Mouse (Mus musculus) liver, adult (tissue): ENCODE data around the gene 9130213A22Rik.

ENCODE experiments used
- GATA4 ChIP-seq: IDR thresholded peaks from 2 replicates; pipeline ENCODE4 v1.6.1; 2014; ENCODE audit warnings: mild to moderate bottlenecking, low read length; ENCODE audit not compliant: insufficient replicate concordance

Gene 9130213A22Rik

GRCm38 (mm10) chr11:69122336-69122951 is at the start of gene 9130213A22Rik:
Gene 9130213A22Rik (minus strand): TSS chr11:69122589.
- peak; percentile 47; the same call in 1 of the 2 replicates for TF ChIP-seq GATA4

- no peak for TF ChIP-seq GATA4
These were observed 49.2 kb upstream of the 9130213A22Rik start for GRCm38 (mm10) chr11:69171626-69172025.

DNA sequence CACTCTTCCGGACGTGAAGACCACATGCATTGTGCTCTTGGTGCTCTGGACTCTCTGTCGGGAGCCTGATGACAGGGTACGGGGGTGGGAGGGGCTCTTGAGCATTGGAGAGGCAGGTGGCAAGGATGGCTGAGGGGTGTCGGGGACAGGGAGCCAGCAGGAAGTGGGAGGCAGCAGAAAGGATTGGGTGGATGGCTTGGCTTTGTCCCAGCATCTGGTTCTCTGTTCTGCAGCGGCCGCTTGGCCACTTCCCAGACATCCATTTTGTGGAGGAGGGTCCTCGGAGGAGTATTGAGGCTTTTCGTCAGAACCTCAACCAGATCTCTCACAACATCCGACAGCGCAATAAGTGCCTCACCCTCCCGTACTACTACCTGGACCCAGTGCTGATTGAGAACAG is 46.9 kb upstream of the 9130213A22Rik start:
- no peak for TF ChIP-seq GATA4

DNA sequence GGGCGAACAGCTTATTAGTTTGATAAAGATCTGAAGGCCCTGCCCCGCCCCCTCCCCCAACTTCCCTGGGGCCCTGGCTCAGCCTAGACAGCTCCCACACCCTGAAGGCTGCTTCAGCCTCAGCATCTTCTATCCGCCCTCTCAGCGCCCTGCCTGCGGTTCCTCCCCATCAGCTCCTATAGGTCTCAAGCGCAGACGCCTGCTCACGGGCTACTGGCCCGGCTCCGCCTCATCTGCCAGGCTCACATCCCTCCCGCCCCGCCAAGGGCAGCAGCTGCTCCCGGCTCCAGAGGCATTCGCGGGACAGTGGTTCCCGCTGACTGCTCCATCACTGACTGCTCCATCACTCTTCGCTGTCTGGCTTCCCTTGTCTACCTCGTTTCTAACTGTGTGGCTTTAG is 34.4 kb upstream of the 9130213A22Rik start, which contains the start of gene Alox12b:
Gene Alox12b, plus strand, starts transcription at position 190 of the 400 bp plus-strand sequence.
- TF ChIP-seq GATA4 = no peak

GRCm38 (mm10) chr11:69155351-69155750 is 33.0 kb upstream of the 9130213A22Rik start:
- TF ChIP-seq GATA4 = no peak

GRCm38 (mm10) chr11:69153831-69154230 is 31.4 kb upstream of the 9130213A22Rik start:
- TF ChIP-seq GATA4 = no peak

DNA sequence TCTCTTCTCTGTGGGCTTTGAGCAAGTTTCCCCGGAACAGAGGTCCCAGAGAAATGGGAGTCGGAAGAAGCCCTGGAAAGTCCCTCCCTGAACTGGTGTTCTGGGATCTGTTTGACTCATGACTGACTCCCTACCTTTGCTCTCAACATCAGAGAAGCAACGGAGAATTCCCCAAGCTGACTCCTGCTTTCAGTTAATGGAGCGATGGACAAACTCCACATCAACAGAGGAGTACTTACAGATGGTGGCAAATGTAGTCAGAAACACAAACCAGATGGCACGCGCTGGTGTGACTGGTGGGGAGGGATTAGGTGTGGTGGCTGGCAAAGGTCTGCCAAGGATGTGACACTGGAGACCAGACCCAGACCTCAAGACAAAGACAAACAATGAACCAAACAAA is 28.6 kb upstream of the 9130213A22Rik start:
- TF ChIP-seq GATA4 = no peak

DNA sequence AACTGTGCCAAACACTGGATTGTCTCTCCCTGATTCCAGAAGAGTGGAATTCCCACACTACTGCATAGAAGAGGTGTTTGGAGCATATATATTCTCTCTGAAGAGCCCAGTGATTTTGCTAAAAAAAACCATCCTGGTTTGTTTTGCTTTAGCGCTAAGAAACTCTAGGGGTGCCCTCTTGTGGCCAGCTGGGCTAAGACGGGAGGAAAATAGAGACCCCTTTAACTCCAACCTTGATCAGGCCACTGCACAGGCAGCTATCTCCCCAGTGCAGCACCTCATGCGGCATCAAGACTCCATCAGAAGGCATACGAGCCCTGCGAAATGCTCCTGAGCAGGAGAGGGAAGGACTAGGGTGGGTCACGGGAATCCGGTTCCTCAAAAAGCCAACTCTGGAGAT is 28.1 kb upstream of the 9130213A22Rik start:
- TF ChIP-seq GATA4 = no peak

- TF ChIP-seq GATA4 = no peak
These were observed 27.3 kb upstream of the 9130213A22Rik start for GRCm38 (mm10) chr11:69149728-69150127.

DNA sequence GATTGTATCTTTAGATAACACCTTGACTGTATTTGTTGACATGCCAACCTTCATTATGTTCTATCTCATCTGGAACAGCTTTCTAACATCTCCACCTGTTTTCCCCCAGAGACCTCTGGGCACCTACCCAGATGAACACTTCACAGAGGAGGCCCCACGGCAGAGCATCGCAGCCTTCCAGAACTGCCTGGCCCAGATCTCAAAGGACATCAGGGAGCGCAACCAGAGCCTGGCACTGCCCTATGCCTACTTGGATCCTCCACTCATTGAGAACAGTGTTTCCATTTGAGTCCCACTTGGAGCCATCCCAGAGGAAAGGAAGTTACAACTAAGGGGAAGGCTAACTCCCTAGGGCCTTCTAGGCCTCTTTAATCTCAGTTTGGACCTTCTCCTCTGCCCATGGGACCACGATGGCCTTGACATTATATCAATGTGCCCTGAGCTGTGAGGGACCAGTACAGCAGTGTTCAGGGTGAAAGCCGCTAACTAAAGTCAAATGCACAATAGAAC is 26.1 kb upstream of the 9130213A22Rik start:
- no peak for TF ChIP-seq GATA4

DNA sequence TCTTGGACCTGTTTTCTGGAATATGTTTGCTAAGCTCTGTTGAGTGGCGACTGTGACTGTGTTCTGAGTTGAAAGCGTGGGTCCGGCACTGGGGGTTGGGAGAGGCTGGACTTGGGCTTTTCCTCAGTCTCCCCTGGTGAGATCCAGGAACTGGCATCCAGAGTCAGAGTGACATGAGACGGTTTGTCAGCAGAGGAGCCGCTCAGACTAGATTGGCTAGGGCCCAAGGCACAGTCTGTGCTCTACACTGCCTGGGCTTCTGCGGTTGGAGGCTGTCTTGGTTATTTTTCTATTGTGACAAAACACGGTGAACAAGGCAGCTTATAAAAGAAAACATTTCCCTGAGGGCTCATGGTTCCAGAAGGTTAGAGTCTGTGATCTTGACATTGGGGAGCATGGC is 25.2 kb upstream of the 9130213A22Rik start:
- no peak for TF ChIP-seq GATA4

DNA sequence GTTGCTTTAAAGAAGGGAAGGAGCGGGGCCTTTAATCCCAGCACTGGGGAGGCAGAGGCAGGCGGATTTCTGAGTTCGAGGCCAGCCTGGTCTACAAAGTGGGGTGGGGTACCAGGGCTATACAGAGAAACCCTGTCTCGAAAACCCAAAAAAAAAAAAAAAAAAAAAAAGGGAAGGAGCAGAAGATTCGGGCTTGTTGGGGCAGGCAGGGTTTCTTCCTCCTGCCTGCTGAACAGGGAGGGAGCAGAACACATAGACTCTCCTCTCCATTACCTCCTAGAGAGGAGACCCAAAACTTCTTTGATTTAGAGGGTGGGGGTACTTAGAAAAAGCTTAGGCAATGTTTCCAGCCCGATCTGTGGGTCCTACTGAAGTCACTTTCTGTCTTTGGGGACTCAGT is 13.0 kb upstream of the 9130213A22Rik start:
- TF ChIP-seq GATA4 = no peak

DNA sequence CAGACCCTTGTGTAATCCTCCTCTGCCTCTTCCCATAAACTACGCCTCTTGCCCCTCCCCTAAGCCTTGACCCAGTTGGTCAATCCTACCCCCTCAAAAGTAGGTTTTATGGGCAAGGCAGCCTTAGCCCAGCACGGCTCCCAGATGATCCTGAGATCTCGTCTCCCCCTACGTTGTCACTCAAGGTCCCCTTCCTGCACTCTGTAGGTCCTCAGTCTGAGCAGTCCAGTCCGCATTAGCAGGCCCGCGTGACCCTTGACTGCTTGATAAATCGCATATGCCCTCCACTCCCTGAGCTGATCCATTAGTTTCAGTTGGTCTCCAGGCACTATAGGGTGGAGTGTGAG is 12.2 kb upstream of the 9130213A22Rik start:
- TF ChIP-seq GATA4 = no peak

- no peak for TF ChIP-seq GATA4
These were observed 11.7 kb upstream of the 9130213A22Rik start for GRCm38 (mm10) chr11:69133923-69134621.

GRCm38 (mm10) chr11:69133566-69133922 is 11.2 kb upstream of the 9130213A22Rik start:
- TF ChIP-seq GATA4 = no peak

DNA sequence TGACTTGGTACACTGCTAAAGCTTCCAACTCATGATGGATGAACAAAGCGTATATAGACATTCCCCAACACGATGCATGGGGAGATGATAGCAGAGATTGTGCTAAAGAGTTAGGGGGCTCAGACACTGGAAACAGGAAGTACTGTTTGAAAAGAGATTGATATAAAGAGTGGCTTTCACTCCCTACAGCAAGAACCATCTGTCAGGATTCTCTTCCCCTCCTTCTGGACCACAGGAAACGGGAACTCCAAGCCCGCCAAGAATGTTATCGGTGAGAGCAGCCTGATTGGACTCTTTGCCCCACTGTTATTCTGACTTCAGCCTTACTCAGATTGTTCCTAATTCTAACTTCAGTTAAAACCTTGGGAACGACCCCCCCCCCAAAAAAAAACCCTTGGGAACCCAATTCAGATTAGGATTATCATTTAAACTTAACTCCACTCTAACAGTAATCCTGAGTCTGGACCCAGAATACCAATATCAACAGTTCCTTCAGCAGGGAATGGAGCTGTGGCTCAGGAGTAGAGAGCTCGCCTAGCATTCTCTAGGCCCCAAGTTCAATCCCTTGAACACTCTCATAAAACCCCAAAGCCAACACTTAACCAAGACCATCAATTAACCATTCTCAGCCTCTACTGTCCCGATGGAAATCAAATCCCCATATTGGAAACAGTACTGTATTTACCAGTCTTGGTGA is 6.2 kb upstream of the 9130213A22Rik start:
- no peak for TF ChIP-seq GATA4
